ENCODE assay signal across 12 mouse cellular contexts in genomic region chr6:73322306-73322705, GRCm38 (mm10).
"Had no signal": no experiment of that assay in that cellular context is flagged by ENCODE, and none has a peak within 500 bp of the region (broad histone marks: within the 10 kb centered on the region; RNA-seq: fewer than 3 reads in every experiment).

No protein-coding gene starts in this region.

- DNase-seq: left cerebral cortex, postnatal 4 days; liver; liver, embryonic 13.5 days; liver, postnatal 0 days; lung, adult 18-20 months; lung, adult 2 months; lung, embryonic 14.5 days; lung, postnatal 10 days; lung, postnatal 14 days; lung, postnatal 36 days; lung, postnatal 4 days; midbrain, embryonic 14.5 days had no signal
